Mouse (Mus musculus): ENCODE results near the gene Stpg2.
A peak's percentile ranks its signal among the peaks of the same experiment; 100 is the strongest.
"Not testable (repeated sequence)": the region's sequence is repeated elsewhere in the genome, so short reads cannot be mapped to it uniquely, and the experiment has no call there.

Gene Stpg2

GRCm38 (mm10) chr3:139205444-139205998 is at the start of gene Stpg2:
Gene Stpg2 (plus strand): TSS chr3:139205694.
- DNase-seq, result peak; percentile 95

GRCm38 (mm10) chr3:139162146-139162545 is 43.3 kb upstream of the Stpg2 start:
- no peak for DNase-seq

- no peak for DNase-seq
These were observed 42.8 kb upstream of the Stpg2 start for GRCm38 (mm10) chr3:139162658-139163057.

- no peak for DNase-seq
These were observed 36.8 kb upstream of the Stpg2 start for GRCm38 (mm10) chr3:139168510-139169269.

- DNase-seq, result no peak
These were observed 35.8 kb upstream of the Stpg2 start for GRCm38 (mm10) chr3:139169740-139170139.

- no peak for DNase-seq
These were observed 28.6 kb upstream of the Stpg2 start for GRCm38 (mm10) chr3:139176936-139177335.

- DNase-seq, result no peak
These were observed 14.0 kb upstream of the Stpg2 start for GRCm38 (mm10) chr3:139191541-139191940.

GRCm38 (mm10) chr3:139193917-139194316 is 11.6 kb upstream of the Stpg2 start:
- no peak for DNase-seq

- no peak for DNase-seq
These were observed 7.1 kb upstream of the Stpg2 start for GRCm38 (mm10) chr3:139198412-139198811.

- DNase-seq, result peak; percentile 12
These were observed 5.2 kb upstream of the Stpg2 start for GRCm38 (mm10) chr3:139200324-139200723.

GRCm38 (mm10) chr3:139216945-139217344 is 11.5 kb downstream of the Stpg2 start:
- DNase-seq, result no peak

GRCm38 (mm10) chr3:139225123-139225522 is 19.6 kb downstream of the Stpg2 start:
- DNase-seq, result no peak

- no peak for DNase-seq
These were observed 21.3 kb downstream of the Stpg2 start for GRCm38 (mm10) chr3:139226811-139227210.

- DNase-seq, result no peak
These were observed 39.7 kb downstream of the Stpg2 start for GRCm38 (mm10) chr3:139245219-139245618.

- peak; percentile 30 for DNase-seq
These were observed 41.0 kb downstream of the Stpg2 start for GRCm38 (mm10) chr3:139246508-139246907.

GRCm38 (mm10) chr3:139262359-139262758 is 56.9 kb downstream of the Stpg2 start:
- DNase-seq, result not testable (repeated sequence)

- peak; percentile 56 for DNase-seq
These were observed 92.4 kb downstream of the Stpg2 start for GRCm38 (mm10) chr3:139297909-139298308.

GRCm38 (mm10) chr3:139308078-139308809 is 102.8 kb downstream of the Stpg2 start:
- peak; percentile 6 for DNase-seq

- DNase-seq, result no peak
These were observed 106.2 kb downstream of the Stpg2 start for GRCm38 (mm10) chr3:139311721-139312120.

- DNase-seq, result no peak
These were observed 175.0 kb downstream of the Stpg2 start for GRCm38 (mm10) chr3:139380494-139380893.

GRCm38 (mm10) chr3:139397077-139397865 is 191.8 kb downstream of the Stpg2 start:
- peak; percentile 5 for DNase-seq

GRCm38 (mm10) chr3:139404673-139405072 is 199.2 kb downstream of the Stpg2 start:
- no peak for DNase-seq

GRCm38 (mm10) chr3:139419142-139419541 is 213.6 kb downstream of the Stpg2 start:
- peak; percentile 3 for DNase-seq
